Mouse (Mus musculus) spleen, adult 2 months (tissue): ENCODE data around the gene Gm49388. TPM values are rescaled to one million over a fixed set of nuclear protein-coding genes. Genes with fewer than 3 reads are reported as not detected.
"Not testable (repeated sequence)": the region's sequence is repeated elsewhere in the genome, so short reads cannot be mapped to it uniquely, and the experiment has no call there.

Experiments
- DNase-seq, 2 experiments: peaks; one replicate each; pipeline versions ENCODE4 v3.0.0 to v3.0.0-alpha.2; 2012 to 2021; ENCODE audit warnings: low spot score in 2 of 2, low read depth in 1 of 2
- H3K27ac ChIP-seq: fragments of 200-500 bp; 2 replicates; pipeline ENCODE4 v1.5.1; 2012; ENCODE audit warnings: low read length, inconsistent platforms; ENCODE audit not compliant: insufficient read depth
- H3K27me3 ChIP-seq: fragments of 200-500 bp; 2 replicates; pipeline ENCODE4 v1.6.1; 2012; ENCODE audit warnings: mild to moderate bottlenecking, moderate library complexity, low read length, inconsistent platforms; ENCODE audit not compliant: control insufficient read depth, insufficient read depth
- H3K36me3 ChIP-seq: fragments of 200-500 bp; 2 replicates; pipeline ENCODE4 v1.6.1; 2012; ENCODE audit warnings: mild to moderate bottlenecking, low read length, inconsistent platforms; ENCODE audit not compliant: control insufficient read depth, insufficient read depth
- H3K4me1 ChIP-seq: fragments of 200-500 bp; 2 replicates; pipeline ENCODE4 v1.6.1; 2011; ENCODE audit warnings: inconsistent platforms; ENCODE audit not compliant: control insufficient read depth, insufficient read depth, insufficient read length
- H3K4me3 ChIP-seq: fragments of 200-500 bp; 2 replicates; pipeline ENCODE4 v1.5.1; 2011; ENCODE audit warnings: mild to moderate bottlenecking, inconsistent platforms; ENCODE audit not compliant: insufficient read depth, insufficient read length; ENCODE audit errors: extremely low read depth
- CTCF ChIP-seq: fragments of 200-500 bp; IDR thresholded peaks from 2 replicates; pipeline ENCODE4 v1.5.1; 2011; ENCODE audit warnings: mild to moderate bottlenecking, inconsistent platforms; ENCODE audit not compliant: insufficient read depth, insufficient read length, insufficient replicate concordance; ENCODE audit errors: extremely low read depth
- POLR2A ChIP-seq: fragments of 200-500 bp; IDR thresholded peaks from 2 replicates; pipeline ENCODE4 v1.6.1; 2011; ENCODE audit warnings: low read depth, low read length, inconsistent platforms
- WGBS: fragments of 180-500 bp; shearing (Covaris S2); methylation state at CpG from one replicate; pipeline ENCODE4 v1.1.7; 2018; 5-methylcytosine and 5-hydroxymethylcytosine counted together
- polyA plus RNA-seq: library from polyadenylated mRNA; depleted of rRNA; stranded (reverse); fragments of >200 nt; gene quantifications from 2 replicates; pipeline ENCODE4 v1.2.3, GENCODE M21; 2012

Gene Gm49388
- polyA plus RNA-seq, 1 experiment = not detected

GRCm38 (mm10) chr7:127773664-127774384, 11.6 kb upstream of the Gm49388 start:
- DNase-seq = peak; percentile 62 to 63
- H3K27ac ChIP-seq = no peak overlapping the region
- no peaks in the 10 kb centered on the region for H3K27me3 ChIP-seq
- H3K4me3 ChIP-seq = no peak overlapping the region
- no peak for TF ChIP-seq POLR2A
- TF ChIP-seq CTCF = peak; percentile 88
- WGBS = 43% methylated on average over 9 of the region's 9 CpGs
- no peaks in the 10 kb centered on the region for H3K36me3 ChIP-seq
- H3K4me1 ChIP-seq = peaks cover 8% of the 10 kb centered on the region; the same call in 1 of the 2 replicates

DNA sequence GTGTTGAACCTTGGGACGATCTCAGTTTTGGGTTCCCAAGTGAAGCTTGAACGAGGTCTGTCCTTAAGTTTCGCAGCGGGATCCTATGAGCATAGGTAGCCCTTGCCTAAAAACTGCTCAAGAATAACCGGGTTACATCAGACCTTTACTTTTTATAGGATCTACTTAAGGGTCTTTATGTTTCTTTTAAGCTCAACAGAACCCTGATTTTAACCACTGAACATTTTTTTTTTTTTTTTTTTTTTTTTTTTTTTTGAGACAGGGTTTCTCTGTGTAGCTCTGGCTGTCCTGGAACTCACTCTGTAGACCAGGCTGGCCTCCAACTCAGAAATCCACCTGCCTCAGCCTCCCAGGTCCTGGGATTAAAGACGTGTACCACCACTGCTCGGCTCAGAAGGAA, 9.6 kb upstream of the Gm49388 start:
- 74% methylated on average over 7 of the region's 7 CpGs for WGBS
- H3K4me1 ChIP-seq, H3K27ac ChIP-seq, H3K36me3 ChIP-seq, DNase-seq, H3K27me3 ChIP-seq, H3K4me3 ChIP-seq: not testable (repeated sequence)

DNA sequence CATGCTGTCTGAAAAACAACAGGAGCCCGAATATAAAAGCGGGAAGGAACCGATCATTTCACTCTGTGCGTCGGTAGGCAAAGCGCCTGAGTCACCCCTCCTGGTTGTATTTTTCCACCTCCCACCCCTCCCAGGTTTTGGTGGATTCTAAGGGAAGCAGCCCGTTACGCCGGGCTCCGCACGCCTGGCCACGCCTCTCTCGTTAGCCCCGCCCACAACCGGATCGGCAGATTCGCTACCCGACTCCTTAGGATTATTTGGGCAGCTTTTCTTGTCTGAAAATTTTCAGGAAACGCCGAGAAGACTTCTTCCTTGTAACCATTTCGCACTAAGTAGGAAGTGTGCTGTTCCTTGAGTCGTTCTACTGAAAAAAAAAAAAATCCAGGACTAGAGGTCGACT, 9.0 kb upstream of the Gm49388 start, which contains the start of gene Setd1a:
Gene Setd1a, plus strand, starts transcription at position 245 of the 400 bp plus-strand sequence.
- H3K4me1 ChIP-seq = peaks cover 5% of the 10 kb centered on the region; the same call in 1 of the 2 replicates
- H3K27ac ChIP-seq = peak within 1 kb of the TSS; percentile 96
- peak in 1 of 2 experiments; percentile 73 for DNase-seq
- under 1% methylated on average over 23 of the region's 23 CpGs for WGBS
- TF ChIP-seq CTCF = no peak
- no peak for TF ChIP-seq POLR2A
- peaks cover 7% of the 10 kb centered on the region for H3K36me3 ChIP-seq
- no peaks in the 10 kb centered on the region for H3K27me3 ChIP-seq
- peak within 1 kb of the TSS; percentile 95 for H3K4me3 ChIP-seq

DNA sequence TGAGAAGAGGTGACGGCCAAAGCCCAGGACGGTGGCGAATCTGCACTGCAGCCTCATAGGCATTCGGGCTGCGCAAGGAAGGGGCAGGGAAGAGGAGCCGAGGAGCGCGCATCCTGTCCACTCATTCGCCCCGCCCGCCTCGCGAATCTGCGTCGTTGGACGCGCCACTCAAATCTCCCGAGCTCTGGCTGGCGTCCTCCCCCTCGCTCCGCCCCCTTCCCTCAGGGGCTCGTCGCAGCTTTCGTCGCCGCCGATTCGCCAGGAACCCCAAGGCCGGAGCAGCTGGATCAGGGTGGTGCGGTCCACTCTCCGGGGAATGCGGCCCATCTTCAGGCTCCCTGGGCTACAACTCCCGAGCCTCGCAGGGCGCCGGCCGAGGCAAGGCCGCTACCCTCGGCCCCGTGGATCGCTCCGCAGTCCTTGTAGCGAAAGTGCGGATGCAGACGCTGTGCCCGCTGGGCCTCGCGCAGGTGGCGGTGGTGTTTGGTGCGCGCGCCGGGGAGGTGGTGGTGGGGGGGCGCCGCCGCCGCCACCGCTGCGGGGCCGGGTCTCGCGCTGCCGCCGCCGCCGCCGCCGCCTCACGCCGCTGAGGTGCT, 8.4 kb upstream of the Gm49388 start:
- peak overlapping the region; percentile 96 for H3K27ac ChIP-seq
- under 1% methylated on average over 68 of the region's 70 CpGs for WGBS
- DNase-seq = peak; percentile 94 to 95
- H3K4me3 ChIP-seq = peak overlapping the region; percentile 95
- H3K27me3 ChIP-seq = no peaks in the 10 kb centered on the region
- peaks cover 7% of the 10 kb centered on the region for H3K36me3 ChIP-seq
- peaks cover 5% of the 10 kb centered on the region; the same call in 1 of the 2 replicates for H3K4me1 ChIP-seq
- TF ChIP-seq CTCF (no peak), POLR2A (no peak)

- DNase-seq = peak in 1 of 2 experiments; percentile 38
- no peaks in the 10 kb centered on the region for H3K27me3 ChIP-seq
- peak overlapping the region; percentile 95 for H3K4me3 ChIP-seq
- H3K4me1 ChIP-seq = peaks cover 5% of the 10 kb centered on the region; the same call in 1 of the 2 replicates
- H3K36me3 ChIP-seq = peaks cover 9% of the 10 kb centered on the region
- 2% methylated on average over 63 of the region's 66 CpGs for WGBS
- peak overlapping the region; percentile 96 for H3K27ac ChIP-seq
- TF ChIP-seq CTCF (no peak), POLR2A (no peak)
Measured at GRCm38 (mm10) chr7:127777474-127778266, 7.7 kb upstream of the Gm49388 start.

DNA sequence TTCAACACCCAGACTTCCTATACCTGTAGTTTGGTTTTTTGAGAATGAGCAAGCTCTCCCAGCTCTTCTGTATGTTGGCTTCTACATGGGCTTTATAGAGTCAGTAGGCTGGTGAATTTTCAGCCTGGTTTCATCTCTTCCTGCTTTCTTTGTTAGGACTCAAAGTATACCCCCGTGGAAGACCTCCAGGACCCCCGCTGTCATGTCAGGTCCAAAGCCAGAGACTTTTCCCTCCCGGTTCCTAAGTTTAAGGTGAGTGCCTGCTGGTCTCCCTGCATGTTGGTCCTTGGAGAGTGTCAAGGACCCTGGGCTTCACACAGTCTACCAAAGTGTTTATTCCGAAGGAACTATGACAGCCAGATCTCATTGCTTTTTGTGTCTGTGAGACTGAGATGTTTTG, 7.1 kb upstream of the Gm49388 start:
- no peak for DNase-seq
- peaks cover 5% of the 10 kb centered on the region; the same call in 1 of the 2 replicates for H3K4me1 ChIP-seq
- 78% methylated on average over 4 of the region's 4 CpGs for WGBS
- no peak for TF ChIP-seq CTCF
- TF ChIP-seq POLR2A = no peak
- H3K27ac ChIP-seq = no peak overlapping the region
- H3K4me3 ChIP-seq = peak overlapping the region; percentile 95
- H3K27me3 ChIP-seq = no peaks in the 10 kb centered on the region
- peaks cover 9% of the 10 kb centered on the region for H3K36me3 ChIP-seq
